Mouse (Mus musculus): ENCODE data around the gene Tspyl1. TPM values are rescaled to one million over a fixed set of nuclear protein-coding genes. Genes with fewer than 3 reads are reported as not detected.
A peak's percentile ranks its signal among the peaks of the same experiment; 100 is the strongest.
"Not testable (repeated sequence)": the region's sequence is repeated elsewhere in the genome, so short reads cannot be mapped to it uniquely, and the experiment has no call there.

Tspyl1 gene
- total RNA-seq (2021), result 10 to 100 TPM; 49.7 to 51.0 TPM
- long read RNA-seq, experiment 1, transcript Tspyl1-201 (1 exons, 3,086 nt), result major isoform, 111 of 111 reads
- long read RNA-seq, experiment 1, partial matches to known transcripts, result 0 of 111 reads
- long read RNA-seq, experiment 1, other reads (novel, unspliced or antisense), result 0 of 111 reads
- long read RNA-seq, experiment 2, transcript Tspyl1-201 (1 exons, 3,086 nt), result major isoform, 139 of 140 reads
- long read RNA-seq, experiment 2, partial matches to known transcripts, result 0 of 140 reads
- long read RNA-seq, experiment 2, other reads (novel, unspliced or antisense), result 1 of 140 reads

- peak; percentile 95 to 98 for DNase-seq (ENCODE audit: low spot score in 2 of 2)
Observed at GRCm38 (mm10) chr10:34281962-34282388, at the start of gene Tspyl1. Gene Tspyl1 (plus strand): TSS chr10:34282190.

GRCm38 (mm10) chr10:34233418-34233817 lies 48.6 kb upstream of the Tspyl1 start:
- DNase-seq (ENCODE audit: low spot score in 2 of 2), result no peak

GRCm38 (mm10) chr10:34233931-34234745 lies 47.9 kb upstream of the Tspyl1 start:
- no peak for DNase-seq (ENCODE audit: low spot score in 2 of 2)

- DNase-seq (ENCODE audit: low spot score in 2 of 2), result no peak
Observed at GRCm38 (mm10) chr10:34235384-34235783, 46.6 kb upstream of the Tspyl1 start.

GRCm38 (mm10) chr10:34236569-34236968 lies 45.4 kb upstream of the Tspyl1 start:
- DNase-seq (ENCODE audit: low spot score in 2 of 2), result no peak

- DNase-seq (ENCODE audit: low spot score in 2 of 2), result no peak
Observed at GRCm38 (mm10) chr10:34238536-34238935, 43.5 kb upstream of the Tspyl1 start.

GRCm38 (mm10) chr10:34244745-34245144 lies 37.2 kb upstream of the Tspyl1 start:
- no peak for DNase-seq (ENCODE audit: low spot score in 2 of 2)

GRCm38 (mm10) chr10:34246106-34246505 lies 35.9 kb upstream of the Tspyl1 start:
- DNase-seq (ENCODE audit: low spot score in 2 of 2), result no peak

GRCm38 (mm10) chr10:34247757-34248156 lies 34.2 kb upstream of the Tspyl1 start:
- no peak for DNase-seq (ENCODE audit: low spot score in 2 of 2)

- no peak for DNase-seq (ENCODE audit: low spot score in 2 of 2)
Observed at GRCm38 (mm10) chr10:34249594-34249993, 32.4 kb upstream of the Tspyl1 start.

- DNase-seq (ENCODE audit: low spot score in 2 of 2), result not testable (repeated sequence)
Observed at GRCm38 (mm10) chr10:34252833-34253232, 29.2 kb upstream of the Tspyl1 start.

GRCm38 (mm10) chr10:34265106-34265505 lies 16.9 kb upstream of the Tspyl1 start:
- DNase-seq (ENCODE audit: low spot score in 2 of 2), result no peak

GRCm38 (mm10) chr10:34267312-34268070 lies 14.5 kb upstream of the Tspyl1 start:
- no peak for DNase-seq (ENCODE audit: low spot score in 2 of 2)

- peak in 1 of 2 experiments; percentile 9 for DNase-seq (ENCODE audit: low spot score in 2 of 2)
Observed at GRCm38 (mm10) chr10:34271681-34272080, 10.3 kb upstream of the Tspyl1 start.

GRCm38 (mm10) chr10:34280591-34281175 lies 1.3 kb upstream of the Tspyl1 start:
- DNase-seq (ENCODE audit: low spot score in 2 of 2), result peak in 1 of 2 experiments; percentile 26

GRCm38 (mm10) chr10:34281211-34281961 lies 604 bp upstream of the Tspyl1 start:
- no peak for DNase-seq (ENCODE audit: low spot score in 2 of 2)

- DNase-seq (ENCODE audit: low spot score in 2 of 2), result peak; percentile 44 to 58
Observed at GRCm38 (mm10) chr10:34282420-34283238, 639 bp downstream of the Tspyl1 start.

- no peak for DNase-seq (ENCODE audit: low spot score in 2 of 2)
Observed at GRCm38 (mm10) chr10:34296911-34297298, 14.9 kb downstream of the Tspyl1 start.

GRCm38 (mm10) chr10:34297299-34297979 lies 15.4 kb downstream of the Tspyl1 start, which contains the start of gene Tspyl4:
Gene Tspyl4 (plus strand): TSS chr10:34297442.
- DNase-seq (ENCODE audit: low spot score in 2 of 2), result peak; percentile 54 to 86

Data from gastrocnemius, postnatal 4 days (tissue).